Mouse (Mus musculus) embryonic facial prominence, embryonic 13.5 days (tissue): ENCODE data around the gene Cyren. TPM values are rescaled to one million over a fixed set of nuclear protein-coding genes. Genes with fewer than 3 reads are reported as not detected.

Experiments used
- ATAC-seq: fragments of 200-750 bp; cut with Nextera tagmentation; 2 replicates; pipeline ENCODE4 v1.8.0; 2017; ENCODE audit warnings: low read depth; ENCODE audit not compliant: insufficient number of reproducible peaks, insufficient read depth, low FRiP score, low TSS enrichment
- H3K27ac ChIP-seq: fragments of 300-500 bp; sonication (generic); 2 replicates; pipeline ENCODE4 v1.5.1; 2015; ENCODE audit warnings: moderate library complexity, mild to moderate bottlenecking, inconsistent platforms
- H3K27me3 ChIP-seq: fragments of 300-500 bp; sonication (generic); 2 replicates; pipeline ENCODE4 v1.6.1; 2015; ENCODE audit warnings: mild to moderate bottlenecking, inconsistent platforms
- H3K36me3 ChIP-seq: fragments of 300-500 bp; sonication (generic); 2 replicates; pipeline ENCODE4 v1.6.1; 2015; ENCODE audit warnings: mild to moderate bottlenecking, inconsistent platforms
- H3K4me1 ChIP-seq: fragments of 300-500 bp; sonication (generic); 2 replicates; pipeline ENCODE4 v1.6.1; 2015; ENCODE audit warnings: inconsistent platforms
- H3K4me2 ChIP-seq: fragments of 300-500 bp; sonication (generic); 2 replicates; pipeline ENCODE4 v1.6.1; 2015; ENCODE audit warnings: moderate library complexity, mild to moderate bottlenecking, inconsistent platforms
- H3K4me3 ChIP-seq: fragments of 300-500 bp; sonication (generic); 2 replicates; pipeline ENCODE4 v1.5.1; 2015; ENCODE audit warnings: mild to moderate bottlenecking, inconsistent platforms
- H3K9ac ChIP-seq: fragments of 300-500 bp; sonication (generic); 2 replicates; pipeline ENCODE4 v1.6.1; 2015; ENCODE audit warnings: mild to moderate bottlenecking, inconsistent platforms
- H3K9me3 ChIP-seq: fragments of 300-500 bp; sonication (generic); 2 replicates; pipeline ENCODE4 v1.6.1; 2016; ENCODE audit warnings: inconsistent platforms
- WGBS: fragments of 180-500 bp; shearing (Covaris S2); methylation state at CpG from one replicate; pipeline ENCODE4 v1.1.7; 2015; ENCODE audit warnings: mixed read lengths; 5-methylcytosine and 5-hydroxymethylcytosine counted together
- polyA plus RNA-seq: library from polyadenylated mRNA; unstranded; fragments of >200 nt; fragmentation: Nextera tagmentation; extraction: Ambion mirVana; gene quantifications from 2 replicates; pipeline ENCODE4 v1.2.1, GENCODE M21; 2015

The Cyren gene
- polyA plus RNA-seq, 1 experiment from 2014 or later = 20.4 TPM

DNA sequence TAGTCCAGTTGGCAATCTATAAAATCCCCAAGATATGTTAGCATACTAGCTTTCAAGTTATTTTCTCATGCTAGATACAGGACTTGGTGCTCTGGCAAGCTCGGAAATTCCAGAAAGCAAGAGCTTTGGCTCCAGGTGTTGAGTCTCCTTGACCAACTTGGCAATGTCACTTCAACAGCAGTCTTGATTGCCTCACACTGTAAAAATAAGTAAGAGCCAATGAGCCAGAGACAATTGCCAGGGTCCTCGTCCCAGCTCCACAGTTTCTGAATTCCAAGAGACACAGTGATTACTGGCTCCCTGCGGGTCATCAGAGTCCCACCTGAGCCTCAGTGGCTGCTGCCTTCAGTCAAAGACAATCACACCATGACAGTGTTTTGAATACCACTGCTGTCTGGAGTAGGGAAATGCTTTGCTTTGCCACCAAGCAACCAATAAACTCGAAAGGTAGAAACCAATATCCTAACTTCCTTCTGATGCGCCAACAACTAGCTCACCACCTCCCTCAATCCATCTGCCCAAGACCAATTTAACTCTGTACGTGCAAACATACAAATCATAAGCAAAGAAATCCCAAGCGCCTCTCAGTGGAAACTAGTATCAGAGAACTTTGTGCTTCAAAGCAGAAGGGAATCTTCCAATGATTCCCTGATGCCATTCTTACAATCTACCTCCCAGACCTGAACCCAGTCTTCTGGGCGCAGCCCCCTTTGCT lies 31.9 kb upstream of the Cyren start:
- 52% methylated on average over 8 of the region's 8 CpGs for WGBS
- H3K4me2 ChIP-seq = peak overlapping the region; percentile 75
- H3K27ac ChIP-seq = 0 out of 2 replicates have a peak overlapping the region, but pooled peaks have one; percentile 81
- H3K36me3 ChIP-seq = peaks cover 31% of the 10 kb centered on the region
- no peaks in the 10 kb centered on the region for H3K9me3 ChIP-seq
- H3K9ac ChIP-seq = peak overlapping the region; percentile 82
- H3K27me3 ChIP-seq = no peaks in the 10 kb centered on the region
- peak overlapping the region; percentile 74 for H3K4me3 ChIP-seq
- peaks cover 10% of the 10 kb centered on the region for H3K4me1 ChIP-seq
- no peak for ATAC-seq

- Histone ChIP-seq H3K9me3 (no peaks in the 10 kb centered on the region), H3K27me3 (no peaks in the 10 kb centered on the region), H3K4me3 (no peak overlapping the region), H3K36me3 (peaks cover 46% of the 10 kb centered on the region), H3K27ac (no peak overlapping the region), H3K4me1 (peaks cover 10% of the 10 kb centered on the region), H3K9ac (no peak overlapping the region), H3K4me2 (no peak overlapping the region)
- WGBS = 79% methylated on average over 18 of the region's 18 CpGs
- ATAC-seq = no peak
Observed at GRCm38 (mm10) chr6:34907696-34908260, 29.9 kb upstream of the Cyren start.

DNA sequence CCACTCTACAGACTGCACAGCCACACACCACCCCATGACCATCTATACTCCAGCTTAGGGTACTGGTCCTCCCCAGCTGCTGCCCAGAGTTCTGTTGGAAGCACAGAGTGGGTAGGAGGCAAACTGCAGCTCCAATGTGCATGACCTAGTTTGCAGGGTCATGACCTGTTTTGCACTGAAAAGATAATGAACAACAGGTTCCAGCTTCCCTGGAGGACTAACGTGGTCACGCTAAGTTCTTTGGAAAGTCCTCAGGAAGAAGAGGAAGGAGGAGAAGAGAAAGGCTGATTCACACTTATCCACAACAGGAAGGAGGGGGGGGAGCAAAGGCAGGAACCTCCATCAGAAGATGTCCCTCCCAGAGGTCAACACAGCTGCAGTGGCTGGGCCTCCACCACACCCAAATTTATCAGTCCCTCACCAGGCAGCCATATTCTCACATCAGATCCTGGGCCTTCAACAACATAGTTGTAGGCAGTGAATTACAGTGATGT lies 29.3 kb upstream of the Cyren start:
- Histone ChIP-seq H3K36me3 (peaks cover 53% of the 10 kb centered on the region), H3K4me1 (peaks cover 10% of the 10 kb centered on the region)
- ATAC-seq = no peak

GRCm38 (mm10) chr6:34906661-34907060 lies 28.8 kb upstream of the Cyren start:
- H3K36me3 ChIP-seq = peaks cover 58% of the 10 kb centered on the region
- H3K4me3 ChIP-seq = no peak overlapping the region
- H3K9me3 ChIP-seq = no peaks in the 10 kb centered on the region
- peaks cover 10% of the 10 kb centered on the region for H3K4me1 ChIP-seq
- no peak overlapping the region for H3K27ac ChIP-seq
- no peak overlapping the region for H3K4me2 ChIP-seq
- no peak for ATAC-seq
- H3K9ac ChIP-seq = no peak overlapping the region
- H3K27me3 ChIP-seq = no peaks in the 10 kb centered on the region
- WGBS = 83% methylated on average over 4 of the region's 4 CpGs

More for the DNA sequence above, 29.3 kb upstream of the Cyren start:
- H3K27me3 ChIP-seq = no peaks in the 10 kb centered on the region
- no peak overlapping the region for H3K9ac ChIP-seq
- no peak overlapping the region for H3K27ac ChIP-seq
- no peaks in the 10 kb centered on the region for H3K9me3 ChIP-seq
- WGBS = 30% methylated on average over 2 of the region's 2 CpGs
- no peak overlapping the region for H3K4me3 ChIP-seq
- no peak overlapping the region for H3K4me2 ChIP-seq

- 76% methylated on average over 2 of the region's 2 CpGs for WGBS
- H3K27ac ChIP-seq = no peak overlapping the region
- H3K36me3 ChIP-seq = peaks cover 62% of the 10 kb centered on the region
Observed at GRCm38 (mm10) chr6:34906125-34906524, 28.3 kb upstream of the Cyren start.

GRCm38 (mm10) chr6:34904361-34904760 lies 26.5 kb upstream of the Cyren start:
- Histone ChIP-seq H3K4me3 (no peak overlapping the region), H3K4me2 (no peak overlapping the region), H3K27ac (no peak overlapping the region), H3K9ac (no peak overlapping the region), H3K9me3 (no peaks in the 10 kb centered on the region), H3K36me3 (peaks cover 76% of the 10 kb centered on the region), H3K4me1 (peaks cover 1% of the 10 kb centered on the region), H3K27me3 (no peaks in the 10 kb centered on the region)
- WGBS = 94% methylated on average over 6 of the region's 6 CpGs
- ATAC-seq = no peak

More at GRCm38 (mm10) chr6:34906125-34906524, 28.3 kb upstream of the Cyren start:
- H3K4me2 ChIP-seq = no peak overlapping the region
- no peak overlapping the region for H3K4me3 ChIP-seq
- no peaks in the 10 kb centered on the region for H3K9me3 ChIP-seq
- H3K27me3 ChIP-seq = no peaks in the 10 kb centered on the region
- H3K9ac ChIP-seq = no peak overlapping the region
- no peak for ATAC-seq
- peaks cover 10% of the 10 kb centered on the region for H3K4me1 ChIP-seq

DNA sequence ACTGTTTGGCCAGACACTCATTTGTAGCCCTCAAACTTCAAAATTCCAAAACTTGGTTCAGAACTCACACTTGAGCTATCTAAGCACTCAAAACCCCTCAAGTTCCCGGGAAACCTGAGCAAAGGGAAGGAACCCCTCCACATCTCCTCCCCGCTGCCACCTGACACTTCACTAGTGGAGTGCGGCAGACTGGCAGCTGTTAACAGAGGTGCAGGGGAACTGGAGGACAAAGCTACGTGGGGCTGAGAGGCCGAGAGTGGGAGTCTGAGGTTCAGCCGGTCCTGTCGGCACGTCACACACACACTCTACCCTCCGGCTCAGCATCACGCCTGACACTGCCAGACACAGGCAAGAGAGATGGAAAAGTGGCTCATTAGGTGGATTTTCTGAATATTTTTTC lies 26.0 kb upstream of the Cyren start:
- no peaks in the 10 kb centered on the region for H3K9me3 ChIP-seq
- no peak overlapping the region for H3K4me2 ChIP-seq
- H3K27ac ChIP-seq = no peak overlapping the region
- no peak overlapping the region for H3K4me3 ChIP-seq
- no peak overlapping the region for H3K9ac ChIP-seq
- peaks cover 80% of the 10 kb centered on the region for H3K36me3 ChIP-seq
- H3K4me1 ChIP-seq = no peaks in the 10 kb centered on the region
- 88% methylated on average over 10 of the region's 10 CpGs for WGBS
- no peak for ATAC-seq
- H3K27me3 ChIP-seq = no peaks in the 10 kb centered on the region

- no peaks in the 10 kb centered on the region for H3K27me3 ChIP-seq
- H3K36me3 ChIP-seq = peaks cover 81% of the 10 kb centered on the region
- no peak overlapping the region for H3K4me2 ChIP-seq
- H3K4me1 ChIP-seq = no peaks in the 10 kb centered on the region
- H3K9me3 ChIP-seq = no peaks in the 10 kb centered on the region
- H3K9ac ChIP-seq = no peak overlapping the region
- ATAC-seq = no peak
- WGBS = 84% methylated on average over 5 of the region's 5 CpGs
- H3K27ac ChIP-seq = no peak overlapping the region
- H3K4me3 ChIP-seq = no peak overlapping the region
Observed at GRCm38 (mm10) chr6:34903441-34903840, 25.6 kb upstream of the Cyren start.

- H3K36me3 ChIP-seq = peaks cover 83% of the 10 kb centered on the region
- no peak for ATAC-seq
- H3K9me3 ChIP-seq = no peaks in the 10 kb centered on the region
- no peak overlapping the region for H3K4me2 ChIP-seq
- no peaks in the 10 kb centered on the region for H3K27me3 ChIP-seq
- no peaks in the 10 kb centered on the region for H3K4me1 ChIP-seq
- no peak overlapping the region for H3K27ac ChIP-seq
- no peak overlapping the region for H3K9ac ChIP-seq
- H3K4me3 ChIP-seq = no peak overlapping the region
- WGBS = 82% methylated on average over 7 of the region's 7 CpGs
Observed at GRCm38 (mm10) chr6:34902578-34902977, 24.7 kb upstream of the Cyren start.

DNA sequence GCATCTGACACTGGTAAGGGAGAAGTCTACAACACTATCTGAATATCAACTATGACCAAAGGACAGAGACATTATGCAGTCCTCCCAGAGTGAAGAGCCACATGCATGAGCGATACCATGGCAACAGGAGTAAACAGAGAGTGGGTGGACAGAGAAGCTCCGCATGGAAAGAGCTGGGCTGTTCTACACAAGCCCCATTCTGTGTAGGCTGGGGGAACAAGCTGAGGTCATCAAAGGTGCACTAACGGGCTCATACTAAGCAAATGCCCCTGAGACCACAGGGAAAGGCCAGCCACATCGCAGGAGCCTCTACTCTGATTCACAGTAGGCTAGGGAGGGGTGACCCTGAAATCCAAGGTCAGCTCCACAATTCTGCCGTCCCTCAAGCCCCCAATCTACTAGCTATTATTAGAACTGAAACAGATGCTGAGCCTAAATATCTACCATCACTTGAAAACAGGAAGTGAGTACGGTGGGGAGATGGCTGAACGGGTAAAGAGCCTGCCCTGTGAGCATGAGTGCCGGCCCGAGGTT lies 24.1 kb upstream of the Cyren start:
- Histone ChIP-seq H3K9me3 (no peaks in the 10 kb centered on the region), H3K36me3 (peaks cover 80% of the 10 kb centered on the region), H3K9ac (no peak overlapping the region), H3K27me3 (no peaks in the 10 kb centered on the region), H3K4me1 (no peaks in the 10 kb centered on the region), H3K4me2 (no peak overlapping the region), H3K4me3 (no peak overlapping the region), H3K27ac (no peak overlapping the region)
- ATAC-seq = no peak
- WGBS = 64% methylated on average over 9 of the region's 9 CpGs

DNA sequence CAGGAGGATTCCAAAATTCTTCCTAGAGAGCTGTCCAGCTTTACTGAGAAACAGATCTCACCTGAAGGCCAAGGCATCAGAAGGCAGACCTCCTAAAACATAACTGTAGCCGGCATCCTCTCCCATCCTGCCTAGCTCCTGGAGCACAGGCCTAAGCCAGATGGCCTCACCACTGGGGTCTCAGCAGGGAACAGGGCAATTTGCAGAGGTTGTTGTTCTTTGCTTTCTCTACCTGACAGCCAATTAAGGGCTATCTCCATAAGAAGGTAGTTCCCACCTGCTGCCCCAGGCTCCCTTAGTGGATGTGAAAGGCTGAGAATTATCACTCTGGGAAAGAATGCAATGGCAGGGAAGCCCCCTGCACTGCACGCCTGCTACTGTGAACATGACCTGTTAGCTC lies 23.1 kb upstream of the Cyren start:
- no peaks in the 10 kb centered on the region for H3K4me1 ChIP-seq
- H3K27ac ChIP-seq = no peak overlapping the region
- H3K4me3 ChIP-seq = no peak overlapping the region
- 75% methylated on average over 2 of the region's 2 CpGs for WGBS
- H3K27me3 ChIP-seq = no peaks in the 10 kb centered on the region
- peaks cover 76% of the 10 kb centered on the region for H3K36me3 ChIP-seq
- ATAC-seq = no peak
- no peak overlapping the region for H3K9ac ChIP-seq
- no peak overlapping the region for H3K4me2 ChIP-seq
- H3K9me3 ChIP-seq = no peaks in the 10 kb centered on the region

DNA sequence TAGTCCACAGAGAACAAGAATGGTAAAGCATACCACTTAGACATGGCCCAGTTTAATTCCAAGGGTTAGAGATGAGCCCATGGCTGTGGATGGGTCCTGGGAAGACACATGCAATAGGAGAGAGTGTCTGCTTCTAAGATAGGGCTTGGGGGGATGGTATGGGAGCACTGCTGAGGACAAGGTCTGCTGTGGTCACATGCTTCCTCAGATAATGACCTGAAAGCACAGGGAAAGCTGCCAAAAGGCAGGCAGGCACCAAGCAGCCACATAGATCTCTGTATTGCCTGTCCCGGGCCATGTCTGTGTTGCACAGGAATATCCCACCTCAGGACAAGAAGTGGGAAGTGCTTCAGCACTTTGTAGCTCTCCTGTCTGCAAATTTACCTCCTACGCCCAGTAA lies 21.3 kb upstream of the Cyren start:
- Histone ChIP-seq H3K9ac (no peak overlapping the region), H3K27me3 (no peaks in the 10 kb centered on the region), H3K4me3 (no peak overlapping the region), H3K27ac (no peak overlapping the region), H3K36me3 (peaks cover 78% of the 10 kb centered on the region), H3K4me1 (no peaks in the 10 kb centered on the region), H3K9me3 (no peaks in the 10 kb centered on the region), H3K4me2 (no peak overlapping the region)
- no peak for ATAC-seq
- WGBS = 92% methylated on average over 2 of the region's 2 CpGs
